Mouse (Mus musculus): Measurements from ENCODE around the gene Micall1.

The Micall1 gene

DNA sequence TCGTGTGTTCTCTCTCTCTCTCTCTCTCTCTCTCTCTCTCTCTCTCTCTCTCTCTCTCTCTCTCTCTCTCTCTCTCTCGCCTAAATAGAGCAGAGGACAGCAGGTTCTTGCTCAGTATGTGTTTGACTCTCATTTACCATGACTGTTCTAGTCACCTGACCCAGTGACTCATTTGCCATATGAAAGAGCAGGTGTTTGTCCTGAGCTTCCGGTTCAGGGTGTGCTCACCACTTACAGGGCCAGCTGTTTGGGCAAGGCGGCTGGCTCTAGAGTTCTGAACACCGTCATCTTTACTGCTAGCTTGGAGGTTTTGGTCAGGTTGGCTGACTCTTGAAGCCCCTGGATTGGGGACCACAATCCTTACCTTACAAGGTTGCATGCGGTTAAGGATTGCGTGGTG, 36.8 kb downstream of the Micall1 start:
- in situ Hi-C loops (cut with MboI; ENCODE audit: low pct_unique_long_range_greater_than_20kb in 1 of 2, low sequenced_read_pairs in 2 of 2, unreplicated experiment in 1 of 2), result no loop called here

DNA sequence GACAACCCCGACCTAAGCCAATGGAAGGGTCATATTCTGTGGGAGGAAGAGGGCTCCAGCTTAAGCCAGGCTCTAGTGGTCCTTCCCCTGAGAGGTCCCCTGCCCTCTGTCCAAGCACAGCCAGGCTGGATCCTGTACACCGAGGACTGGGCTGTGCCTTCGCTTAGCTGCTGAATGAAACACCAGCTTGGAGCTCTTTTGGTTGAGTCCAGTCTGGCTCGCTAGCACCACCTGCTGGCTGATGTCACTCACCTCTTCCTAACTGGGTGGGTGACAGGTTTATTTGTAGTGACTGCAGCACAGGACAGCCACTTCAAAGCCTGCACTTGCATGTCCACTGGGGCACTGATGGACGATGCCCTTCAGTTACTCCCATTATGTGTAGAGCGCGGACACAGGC, 39.8 kb downstream of the Micall1 start:
- in situ Hi-C loops (cut with MboI; ENCODE audit: low pct_unique_long_range_greater_than_20kb in 1 of 2, low sequenced_read_pairs in 2 of 2, unreplicated experiment in 1 of 2), result no loop called here

DNA sequence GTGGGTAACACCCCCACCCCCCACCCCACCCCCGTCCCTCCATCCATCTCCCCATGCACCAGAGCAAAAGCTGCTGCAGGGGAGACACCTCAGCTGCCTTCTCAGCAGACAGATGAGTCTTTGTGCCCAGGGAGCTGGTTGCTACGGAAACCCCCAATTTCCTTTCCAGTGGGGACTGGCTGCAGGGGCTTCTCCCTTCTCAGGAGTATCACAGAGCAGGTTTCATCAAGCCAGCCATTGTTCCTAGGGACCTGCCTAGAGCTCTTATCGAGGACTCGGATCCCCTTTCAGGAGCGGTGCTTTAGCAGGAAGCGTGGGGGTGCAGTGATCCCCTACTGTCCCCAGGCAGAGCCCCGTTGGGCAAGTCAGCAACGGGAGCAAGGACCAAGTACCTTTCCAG, 43.2 kb downstream of the Micall1 start:
- in situ Hi-C loops (cut with MboI; ENCODE audit: low pct_unique_long_range_greater_than_20kb in 1 of 2, low sequenced_read_pairs in 2 of 2, unreplicated experiment in 1 of 2), result no loop called here

DNA sequence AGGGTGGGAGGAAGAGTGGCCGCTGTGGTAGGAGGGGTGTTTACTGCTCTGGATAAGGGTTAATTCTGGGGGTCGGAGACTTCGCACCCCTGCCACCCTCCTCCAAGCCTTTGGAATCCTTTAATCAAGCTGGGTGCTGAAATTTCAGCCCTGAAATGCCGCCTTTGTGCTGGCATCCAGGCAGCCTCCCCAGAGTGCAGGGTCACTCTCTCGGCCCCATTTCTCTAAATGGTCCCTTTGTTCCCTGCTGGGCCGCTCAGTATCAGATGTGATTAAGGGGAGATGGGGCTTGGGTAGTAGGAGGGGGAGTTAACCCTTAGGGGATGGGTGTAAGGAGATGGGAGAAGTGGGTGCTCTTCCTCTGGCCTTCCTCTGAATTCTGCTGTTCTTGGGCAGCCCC, 44.0 kb downstream of the Micall1 start:
- in situ Hi-C loops (cut with MboI; ENCODE audit: low pct_unique_long_range_greater_than_20kb in 1 of 2, low sequenced_read_pairs in 2 of 2, unreplicated experiment in 1 of 2), result no loop called here

DNA sequence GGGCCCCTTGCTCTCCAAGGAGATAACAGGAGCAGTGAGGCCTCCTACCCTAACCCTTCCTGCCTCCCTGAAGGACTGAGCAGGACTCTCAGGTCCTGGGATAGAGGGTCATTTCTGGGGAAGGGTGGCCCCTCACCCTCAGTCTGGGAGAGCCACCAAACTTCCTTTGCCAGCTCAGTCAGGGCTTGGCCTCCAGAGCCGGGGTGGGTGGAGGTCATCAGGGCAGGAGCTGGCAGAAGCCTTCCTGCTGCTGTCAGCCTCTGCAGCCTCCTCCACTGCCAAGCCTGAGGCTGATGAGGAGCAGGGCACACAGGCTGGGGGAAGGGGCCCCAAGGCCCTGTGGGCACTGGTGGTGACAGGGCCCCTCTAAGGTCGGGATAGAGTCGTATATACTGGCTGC, 46.9 kb downstream of the Micall1 start:
- in situ Hi-C loops (cut with MboI; ENCODE audit: low pct_unique_long_range_greater_than_20kb in 1 of 2, low sequenced_read_pairs in 2 of 2, unreplicated experiment in 1 of 2), result no loop called here

DNA sequence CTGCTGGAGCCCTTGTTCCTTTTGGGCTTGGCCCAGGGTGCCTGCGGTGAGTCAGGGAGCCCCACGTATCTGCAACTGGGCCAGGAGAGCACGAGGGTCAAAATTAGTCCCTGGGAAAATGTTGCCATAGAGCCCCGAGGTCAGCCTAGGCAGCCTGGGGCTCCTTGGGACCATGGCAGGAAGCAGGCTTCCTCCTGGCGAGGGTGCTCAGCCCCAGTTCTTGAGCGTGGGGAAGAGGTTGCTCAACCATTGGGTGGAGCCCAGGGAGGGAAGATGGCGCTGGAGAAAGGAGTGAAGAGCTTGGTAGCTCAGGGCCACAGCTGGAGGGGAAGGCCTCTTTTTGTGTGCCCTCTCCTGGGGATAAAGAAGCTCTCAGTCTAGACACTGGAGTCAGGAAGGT, 53.6 kb downstream of the Micall1 start:
- in situ Hi-C loops (cut with MboI; ENCODE audit: low pct_unique_long_range_greater_than_20kb in 1 of 2, low sequenced_read_pairs in 2 of 2, unreplicated experiment in 1 of 2), result no loop called here

DNA sequence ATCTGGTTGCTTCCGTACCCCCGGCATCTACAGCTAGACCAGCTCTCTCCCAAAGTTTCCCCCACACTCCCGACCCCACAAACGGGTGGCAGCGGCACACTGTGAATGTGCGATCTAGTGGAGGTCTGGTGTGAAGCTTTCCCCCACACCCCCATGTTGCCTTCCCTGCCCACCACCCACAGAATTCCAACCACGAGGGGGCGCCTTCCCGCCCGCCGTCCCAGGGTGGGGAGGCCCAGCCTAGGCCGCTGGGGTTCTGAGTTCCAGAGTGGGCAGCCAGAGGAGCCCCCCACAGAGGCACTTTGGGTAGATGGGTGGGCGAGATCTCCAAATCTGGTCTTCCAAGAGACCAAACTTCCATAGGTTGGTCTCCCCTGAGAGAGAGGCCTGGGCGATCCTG, 54.1 kb downstream of the Micall1 start:
- in situ Hi-C loops (cut with MboI; ENCODE audit: low pct_unique_long_range_greater_than_20kb in 1 of 2, low sequenced_read_pairs in 2 of 2, unreplicated experiment in 1 of 2), result no loop called here

DNA sequence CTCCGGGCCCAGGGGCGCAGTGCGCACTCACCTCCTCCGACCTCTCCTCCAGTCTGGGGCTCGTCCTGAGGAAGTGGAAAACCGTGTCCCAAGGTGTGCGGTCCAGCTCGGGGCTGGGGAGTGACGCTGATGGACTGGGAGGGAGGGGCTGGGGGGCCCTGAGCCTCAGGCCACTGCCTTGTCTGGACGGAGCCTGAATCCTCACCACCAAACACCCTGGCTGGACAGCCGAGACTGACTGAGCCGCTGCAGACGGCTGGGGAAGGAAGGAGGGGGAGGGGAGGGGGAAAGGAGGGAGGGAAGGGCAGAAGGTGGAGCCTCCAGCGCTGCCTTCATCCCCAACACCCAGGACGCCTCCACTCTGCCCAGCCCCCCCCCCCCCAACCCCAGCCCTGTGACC, 55.6 kb downstream of the Micall1 start:
- in situ Hi-C loops (cut with MboI; ENCODE audit: low pct_unique_long_range_greater_than_20kb in 1 of 2, low sequenced_read_pairs in 2 of 2, unreplicated experiment in 1 of 2), result no loop called here

DNA sequence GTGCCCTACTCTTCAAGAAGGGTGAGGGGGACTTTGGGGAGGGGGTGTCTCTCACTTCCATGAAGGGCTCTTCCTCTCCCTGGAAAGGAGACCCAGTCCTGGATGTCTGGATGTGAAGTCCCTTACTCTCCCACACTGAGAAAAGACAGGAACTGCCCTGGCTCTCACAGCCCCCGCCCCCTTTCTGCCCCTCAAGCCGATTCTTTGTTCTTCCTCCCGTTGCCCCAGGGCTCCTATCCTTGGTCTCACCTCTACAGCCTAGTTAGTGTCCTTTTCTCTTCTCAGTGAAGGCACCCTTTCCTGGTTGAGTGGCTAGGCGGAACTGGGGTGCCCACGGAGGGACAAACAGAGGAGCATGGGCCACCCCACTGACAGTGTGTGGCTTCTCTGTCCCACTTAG, 56.4 kb downstream of the Micall1 start, which contains the start of gene Sox10:
TSS of gene Sox10 (minus strand) at position 101 of the 400 bp plus-strand sequence.
- in situ Hi-C loops (cut with MboI; ENCODE audit: low pct_unique_long_range_greater_than_20kb in 1 of 2, low sequenced_read_pairs in 2 of 2, unreplicated experiment in 1 of 2), result no loop called here

DNA sequence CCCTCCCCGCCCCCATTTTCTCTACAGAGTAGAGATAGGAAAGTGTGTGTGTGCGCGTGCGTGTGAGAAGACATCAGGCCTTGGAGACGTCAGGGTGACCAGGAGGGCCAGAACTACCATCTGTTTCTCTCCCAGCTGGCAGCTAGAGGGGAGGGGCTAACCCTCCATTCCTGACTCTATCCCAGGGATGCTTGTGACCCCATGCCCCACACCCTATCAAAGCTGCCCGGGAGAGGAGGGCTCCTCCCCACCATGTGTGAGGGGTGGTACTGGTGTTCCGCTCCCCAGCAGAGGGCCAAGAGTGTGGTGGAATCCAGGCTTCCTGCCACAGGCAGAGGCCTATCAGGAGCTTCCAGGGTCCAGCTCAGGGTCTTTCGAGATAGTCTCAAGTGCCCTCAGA, 58.0 kb downstream of the Micall1 start:
- in situ Hi-C loops (cut with MboI; ENCODE audit: low pct_unique_long_range_greater_than_20kb in 1 of 2, low sequenced_read_pairs in 2 of 2, unreplicated experiment in 1 of 2), result no loop called here

DNA sequence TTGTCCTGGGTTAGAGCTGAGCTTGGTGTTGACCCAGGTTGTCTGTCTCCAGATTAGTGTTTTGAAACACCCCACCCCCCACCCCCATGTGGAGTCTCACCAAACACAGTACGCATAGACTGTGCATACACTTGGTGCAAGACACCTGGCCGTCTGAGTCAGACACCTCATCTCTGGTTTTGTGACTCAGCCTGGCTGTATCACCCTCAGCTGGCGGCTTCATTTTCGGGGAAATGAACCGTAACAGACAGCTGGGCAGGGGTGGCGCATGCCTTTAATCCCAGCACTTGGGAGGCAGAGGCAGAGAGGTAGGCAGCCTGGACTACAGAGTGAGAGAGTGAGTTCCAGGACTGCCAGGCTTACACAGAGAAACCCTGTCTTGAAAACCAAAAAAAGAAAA, 68.2 kb downstream of the Micall1 start:
- in situ Hi-C loops (cut with MboI; ENCODE audit: low pct_unique_long_range_greater_than_20kb in 1 of 2, low sequenced_read_pairs in 2 of 2, unreplicated experiment in 1 of 2), result no loop called here

DNA sequence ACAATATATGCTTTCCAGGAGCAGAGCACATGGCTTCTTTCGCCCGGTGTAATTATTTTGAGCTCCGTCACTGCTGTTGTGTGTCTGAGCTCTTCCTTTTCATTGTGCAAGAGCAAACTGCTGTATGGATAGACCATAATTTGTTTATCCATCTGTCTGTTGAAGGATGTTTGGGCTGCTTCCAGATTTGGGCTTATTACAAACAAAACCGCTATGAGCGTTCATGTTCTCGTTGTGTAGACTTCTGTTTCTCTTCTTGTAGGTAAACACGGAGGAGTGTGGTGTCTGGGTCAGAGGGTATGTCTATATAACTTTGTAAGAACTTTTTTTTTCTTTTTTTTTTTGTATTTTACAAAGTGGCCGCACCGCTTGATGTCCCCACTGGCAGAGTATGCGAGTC, 76.5 kb downstream of the Micall1 start:
- in situ Hi-C loops (cut with MboI; ENCODE audit: low pct_unique_long_range_greater_than_20kb in 1 of 2, low sequenced_read_pairs in 2 of 2, unreplicated experiment in 1 of 2), result no loop called here

All from mouse embryonic stem cell (cell line).